Mouse (Mus musculus) hematopoietic stem cell, adult 5-6 weeks (primary cell): ENCODE results near the gene Vegfd. TPM values are rescaled to one million over a fixed set of nuclear protein-coding genes. Genes with fewer than 3 reads are reported as not detected.

Experiments
- ATAC-seq, 2 experiments: fragments of 125-278 bp in 1 of 2; replicated peaks in 1 of 2; 2 replicates each; pipeline ENCODE4 v1.8.0; 2016 to 2017; ENCODE audit warnings: inconsistent platforms in 2 of 2, mild to moderate bottlenecking in 2 of 2, moderate number of reproducible peaks in 2 of 2, low read depth in 1 of 2, moderate TSS enrichment in 1 of 2; ENCODE audit not compliant: low FRiP score in 2 of 2, poor library complexity in 2 of 2, severe bottlenecking in 2 of 2, insufficient read depth in 1 of 2, low TSS enrichment in 1 of 2
- total RNA-seq: library from RNA; stranded (forward); fragments of 172-1452, 232-1000 nt; gene quantifications from 2 replicates; pipeline ENCODE4 v1.2.3, GENCODE M21; 2017

Vegfd gene
- total RNA-seq, 1 experiment from 2014 or later, result not detected

DNA sequence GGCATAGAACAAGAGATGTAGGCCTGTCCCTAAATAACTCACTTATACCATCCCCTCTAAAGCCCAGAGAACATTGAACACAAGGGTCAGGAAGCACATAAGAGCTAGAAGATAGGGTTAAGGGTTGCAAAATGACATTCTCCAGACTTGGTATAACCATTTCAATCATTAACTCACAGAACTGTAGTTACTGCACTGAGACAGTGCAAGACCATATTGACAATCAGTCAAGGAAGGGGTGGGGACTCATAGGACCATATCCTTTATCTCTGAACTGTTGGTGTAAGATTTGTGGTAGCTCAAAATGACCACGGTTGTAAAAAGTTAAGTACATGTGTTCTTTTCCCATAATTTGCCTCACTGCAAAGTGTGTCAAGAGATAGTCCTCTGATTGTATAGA lies 37.4 kb downstream of the Vegfd start:
- no peak for ATAC-seq

DNA sequence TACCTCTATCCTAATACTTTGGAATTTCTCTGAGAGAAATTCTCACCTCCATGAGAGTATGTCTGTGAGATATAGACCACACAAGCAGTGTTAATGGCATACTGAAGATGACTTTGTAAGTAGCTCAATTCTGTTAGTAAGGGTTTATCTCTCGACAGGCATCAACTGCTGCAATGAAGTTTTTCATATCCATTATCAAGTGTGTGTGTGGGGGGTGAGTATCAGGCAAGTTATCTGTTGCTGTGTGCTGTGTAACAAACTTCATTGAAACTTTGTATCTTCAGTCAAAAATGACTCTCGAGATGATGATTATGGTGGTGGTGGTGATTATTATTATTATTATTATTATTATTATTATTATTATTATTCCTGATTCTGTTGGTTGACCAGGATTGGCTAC lies 43.6 kb downstream of the Vegfd start:
- ATAC-seq, result no peak

DNA sequence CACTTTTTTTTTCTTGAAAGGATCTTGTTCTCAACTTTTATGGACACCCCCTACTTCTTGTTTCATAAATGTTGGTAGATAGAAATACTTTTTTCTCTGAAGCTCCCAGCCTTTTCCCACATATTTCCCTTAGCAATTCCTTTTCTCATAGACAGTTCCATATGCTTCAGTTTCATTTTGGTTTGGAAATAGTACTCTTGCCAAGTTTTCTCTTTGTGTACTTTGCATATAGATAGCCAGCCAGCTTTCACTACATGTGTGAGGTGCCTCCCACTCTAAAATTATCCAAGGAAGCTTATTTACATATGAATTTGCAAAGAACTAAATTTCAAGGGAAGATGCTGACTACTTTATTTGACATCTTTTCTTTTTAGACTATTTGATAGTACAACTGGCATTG lies 44.8 kb downstream of the Vegfd start:
- ATAC-seq, result no peak

DNA sequence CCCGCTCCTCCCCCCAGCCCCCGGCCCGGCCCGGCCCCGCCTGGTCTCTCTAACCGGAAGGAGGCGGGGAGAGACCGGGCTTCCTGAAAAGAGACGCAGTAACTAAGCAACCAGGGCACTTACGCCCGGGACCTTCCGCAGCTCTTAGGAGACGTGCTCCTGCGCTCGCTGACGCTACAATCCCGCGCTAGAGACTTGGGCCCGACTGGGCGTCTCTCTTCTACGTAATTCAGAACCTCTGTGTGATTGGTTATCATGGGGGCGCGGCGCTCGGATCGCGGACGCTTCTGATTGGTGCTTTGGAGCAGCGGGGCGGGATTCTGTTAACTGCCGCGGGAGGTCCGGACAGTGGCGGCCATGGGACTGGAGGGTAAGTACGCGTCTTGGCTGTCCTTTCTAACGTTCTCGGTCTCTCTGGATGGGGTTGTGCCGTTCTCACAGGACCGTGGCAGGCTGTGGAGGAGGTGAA lies 46.3 kb downstream of the Vegfd start, which contains the start of gene Piga:
Gene Piga (plus strand): TSS at position 317 of the 469 bp plus-strand sequence.
- ATAC-seq, result peak; percentile 98 to 100

DNA sequence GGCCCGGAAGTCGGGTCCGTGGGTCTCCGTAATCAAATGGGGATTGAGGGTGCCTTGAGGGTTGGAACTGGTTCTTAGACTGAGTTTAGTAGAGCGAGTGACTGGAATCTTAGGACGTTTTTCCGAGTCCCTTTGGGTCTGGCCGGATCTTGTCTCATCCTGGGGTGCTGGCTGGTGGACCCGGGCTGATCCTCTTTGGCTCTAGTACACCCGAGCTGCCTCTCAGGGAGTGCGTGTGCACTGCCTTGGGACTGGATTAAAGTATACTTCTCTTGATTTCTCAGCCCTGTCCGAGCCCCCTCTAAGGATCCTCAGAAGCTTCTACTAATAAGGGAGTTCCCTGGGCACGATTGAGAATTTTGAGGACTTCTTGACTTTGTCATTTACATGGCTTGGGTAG lies 46.8 kb downstream of the Vegfd start:
- peak in 1 of 2 experiments; percentile 8; a peak in 3 of 4 replicates for ATAC-seq

DNA sequence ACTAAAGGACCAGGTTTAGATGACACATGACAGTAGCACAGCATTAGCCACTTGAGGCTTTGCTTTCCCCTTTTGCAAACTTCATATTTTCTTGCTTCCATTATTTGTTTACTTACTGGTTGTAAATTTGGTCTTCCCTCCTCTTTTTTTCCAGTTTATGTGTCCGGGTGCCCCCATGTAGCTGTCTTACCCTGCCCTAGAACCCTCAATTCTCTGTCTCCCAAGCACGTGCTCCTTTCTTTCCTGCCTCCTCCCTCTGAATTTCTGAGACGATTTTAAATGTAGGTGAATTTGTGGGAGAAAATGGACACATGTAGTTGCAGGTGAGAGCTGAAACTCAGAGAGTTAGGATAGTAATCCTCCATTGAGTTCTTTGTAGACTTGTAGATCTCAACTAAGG lies 47.3 kb downstream of the Vegfd start:
- ATAC-seq, result no peak

DNA sequence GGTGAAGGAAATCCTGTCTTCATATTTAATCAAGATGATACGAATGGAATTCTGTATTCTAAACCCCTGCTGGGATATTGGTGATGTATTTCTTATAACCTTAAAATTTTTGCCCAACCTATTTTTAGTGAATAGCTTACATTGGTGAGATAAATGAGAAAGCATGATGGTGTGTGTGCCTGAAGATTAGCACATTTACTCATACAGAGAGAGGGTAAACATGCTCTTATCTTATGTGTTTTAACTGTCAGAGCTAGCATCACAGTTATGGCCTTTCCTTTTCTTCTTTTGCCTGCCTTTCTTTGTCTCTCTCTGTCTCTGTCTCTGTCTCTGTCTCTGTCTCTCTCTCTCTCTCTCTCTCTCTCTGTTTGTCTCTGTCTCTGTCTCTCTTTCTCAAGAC lies 51.6 kb downstream of the Vegfd start:
- no peak for ATAC-seq

DNA sequence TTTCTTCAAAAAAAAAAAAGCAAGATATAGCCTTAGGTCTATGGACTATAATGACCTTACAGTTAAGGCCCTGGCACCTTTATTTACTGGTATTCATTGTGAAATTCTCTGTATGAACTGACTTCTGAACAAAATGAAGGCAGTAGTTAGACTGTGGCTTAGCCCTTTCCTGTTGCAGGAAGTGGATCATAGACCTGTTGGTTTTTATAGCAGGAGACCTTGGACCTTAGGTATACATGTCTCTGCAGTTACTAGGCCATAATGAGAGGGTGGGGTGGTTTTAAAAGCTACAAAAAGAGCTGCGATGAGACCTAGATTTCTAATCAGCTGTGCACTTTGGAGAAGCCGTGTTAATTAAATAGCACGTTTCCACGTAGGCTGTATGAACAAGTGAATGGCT lies 54.1 kb downstream of the Vegfd start:
- ATAC-seq, result peak; percentile 78 to 85; a peak in 3 of 4 replicates

DNA sequence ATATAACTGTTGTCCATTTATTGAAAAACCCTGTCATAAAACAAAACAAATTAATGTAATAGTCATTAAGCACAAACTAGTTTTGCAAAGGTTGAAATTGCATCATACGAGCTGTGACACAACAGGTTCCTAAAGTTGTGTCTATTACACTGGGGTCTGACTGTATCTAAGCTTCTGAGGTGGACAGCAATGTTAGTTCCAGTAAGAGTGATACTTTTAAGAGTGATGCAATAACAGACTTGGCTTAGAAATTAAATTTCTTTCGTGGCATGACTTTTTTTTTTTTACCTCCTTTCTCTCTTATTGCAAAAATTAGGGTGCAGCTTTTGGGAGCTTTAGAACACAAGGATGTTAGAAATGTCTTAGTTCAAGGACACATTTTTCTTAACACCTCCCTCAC lies 55.0 kb downstream of the Vegfd start:
- ATAC-seq, result no peak

DNA sequence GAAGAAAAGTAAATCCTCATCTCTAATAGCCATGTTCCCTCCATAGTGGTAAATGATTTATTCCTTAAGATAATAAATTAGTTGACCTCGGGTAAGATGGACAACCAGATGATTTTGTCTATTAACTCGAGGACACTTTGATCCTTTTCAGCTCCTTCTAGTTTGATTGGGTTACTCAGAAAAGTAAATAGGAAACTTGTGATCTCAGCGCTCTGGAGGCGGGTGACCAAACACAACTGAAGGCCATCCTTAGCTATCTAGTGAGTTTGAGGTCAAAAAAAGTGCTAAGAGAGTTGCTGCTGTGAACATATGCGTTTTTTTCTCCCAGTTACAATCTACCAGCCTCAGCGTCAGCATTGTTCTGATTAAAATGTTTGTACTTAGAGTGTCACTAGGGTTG lies 57.4 kb downstream of the Vegfd start:
- ATAC-seq, result no peak

DNA sequence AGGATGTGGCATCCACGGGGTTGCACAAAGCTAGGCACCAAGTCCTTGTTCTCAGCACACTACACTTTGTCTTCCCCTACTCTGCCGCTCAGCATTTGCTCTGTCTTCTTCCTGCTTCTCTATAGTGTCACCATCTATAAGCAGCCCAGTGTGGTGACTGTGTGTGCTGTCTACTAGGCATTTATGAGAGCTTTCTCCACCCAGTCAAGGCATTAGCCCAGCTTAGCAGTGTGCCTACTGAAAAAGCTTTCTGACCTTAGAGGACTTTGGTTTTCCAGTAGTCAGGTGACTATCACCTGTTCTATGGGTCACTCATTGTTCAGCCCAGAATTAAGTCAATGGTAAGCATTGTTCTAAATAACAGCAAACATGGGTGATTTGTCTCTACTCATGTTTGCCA lies 58.0 kb downstream of the Vegfd start:
- ATAC-seq, result no peak

DNA sequence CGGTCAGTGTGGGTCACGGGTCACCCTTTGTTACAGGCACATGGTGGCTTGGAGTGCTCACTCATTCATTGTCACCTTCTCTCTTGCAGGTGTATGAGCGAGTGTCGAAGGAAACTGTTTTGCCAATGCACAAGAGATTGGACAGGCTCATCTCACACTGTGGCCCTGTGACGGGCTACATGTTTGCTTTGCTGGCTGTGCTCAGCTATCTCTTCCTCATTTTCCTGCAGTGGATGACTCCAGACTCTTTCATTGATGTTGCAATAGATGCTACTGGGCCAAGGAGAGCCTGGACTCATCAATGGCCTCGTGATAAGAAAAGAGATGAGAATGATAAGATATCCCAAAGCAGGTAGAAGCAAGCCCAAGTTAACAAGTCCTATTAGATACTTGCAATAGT lies 58.4 kb downstream of the Vegfd start:
- no peak for ATAC-seq

DNA sequence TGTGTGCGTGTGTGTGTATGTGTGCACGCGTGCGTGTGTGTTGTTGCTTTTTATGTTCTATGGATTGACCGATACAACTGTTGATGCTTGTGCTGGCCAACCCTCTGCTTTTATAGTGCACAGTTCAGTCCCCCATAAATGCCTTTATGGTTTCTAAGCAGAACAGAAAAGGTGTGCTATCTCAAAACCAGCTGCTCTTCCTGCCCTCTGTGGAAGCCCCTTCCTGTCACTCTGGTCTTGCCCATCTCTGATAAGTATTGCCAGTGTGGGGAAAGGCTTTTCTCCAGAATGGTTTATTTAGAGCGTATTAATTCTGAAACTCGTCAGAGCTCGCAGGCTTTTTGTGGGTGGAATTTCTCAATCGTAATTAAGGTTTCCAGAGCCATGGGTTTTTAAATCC lies 59.5 kb downstream of the Vegfd start:
- no peak for ATAC-seq

DNA sequence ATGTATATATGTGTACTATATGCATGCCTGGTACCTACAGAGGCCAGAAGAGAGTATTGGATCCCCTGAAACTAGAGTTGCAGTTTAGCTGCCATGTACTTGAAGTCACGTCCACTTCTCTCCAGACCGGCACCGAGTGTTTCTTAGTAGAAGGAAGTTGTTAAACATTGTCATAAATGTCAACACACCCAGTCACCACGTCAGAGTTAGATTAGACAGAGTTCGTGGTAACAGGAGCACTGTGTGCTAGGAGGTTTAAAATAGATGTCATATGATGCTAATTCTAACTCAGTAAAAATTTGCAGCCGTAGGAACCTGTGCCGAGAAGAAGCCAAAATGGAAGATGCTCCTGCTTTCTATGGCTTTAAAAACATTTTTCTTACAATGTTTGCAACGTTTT lies 63.5 kb downstream of the Vegfd start, which contains the start of gene Asb11:
Gene Asb11 (plus strand): TSS at position 286 of the 400 bp plus-strand sequence.
- ATAC-seq, result peak; percentile 22 to 45; a peak in 2 of 4 replicates

DNA sequence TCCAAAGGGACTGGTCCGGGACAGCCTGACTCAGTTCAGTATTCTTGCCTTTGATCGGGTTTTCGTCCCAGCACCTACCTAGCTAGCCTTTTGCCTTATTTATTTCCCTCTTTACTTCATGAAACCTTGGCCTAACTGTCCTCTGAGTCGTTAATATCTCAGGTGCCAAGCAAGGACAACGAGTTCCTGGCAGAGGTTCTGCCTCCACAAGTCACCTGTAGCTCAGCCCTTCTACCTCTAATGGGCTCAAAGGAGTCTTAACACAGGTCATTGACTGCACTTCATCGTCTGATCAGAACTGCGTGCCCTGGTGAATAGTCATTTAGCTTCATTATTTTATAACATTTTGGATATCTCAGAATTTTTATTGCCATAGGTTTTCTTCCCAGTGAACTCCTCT lies 66.3 kb downstream of the Vegfd start:
- no peak for ATAC-seq

DNA sequence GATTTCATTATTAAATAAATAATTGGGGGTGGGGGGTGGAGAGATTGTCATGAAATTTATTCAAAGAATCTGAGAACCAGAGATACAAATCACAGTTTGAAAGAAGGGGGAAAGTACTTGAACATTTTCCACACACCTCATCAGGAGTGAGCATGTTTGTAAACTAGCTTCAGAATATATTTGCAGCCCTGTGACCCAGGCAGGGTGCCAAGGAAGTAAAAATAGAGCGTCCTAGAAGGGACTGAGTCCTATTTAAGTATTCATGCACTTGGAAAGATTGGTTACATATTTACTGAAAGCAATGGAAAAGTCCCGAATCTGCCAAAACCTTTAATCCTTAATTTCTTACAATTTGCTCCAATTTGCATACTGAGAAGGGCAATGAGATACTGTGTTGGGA lies 67.0 kb downstream of the Vegfd start:
- ATAC-seq, result no peak

DNA sequence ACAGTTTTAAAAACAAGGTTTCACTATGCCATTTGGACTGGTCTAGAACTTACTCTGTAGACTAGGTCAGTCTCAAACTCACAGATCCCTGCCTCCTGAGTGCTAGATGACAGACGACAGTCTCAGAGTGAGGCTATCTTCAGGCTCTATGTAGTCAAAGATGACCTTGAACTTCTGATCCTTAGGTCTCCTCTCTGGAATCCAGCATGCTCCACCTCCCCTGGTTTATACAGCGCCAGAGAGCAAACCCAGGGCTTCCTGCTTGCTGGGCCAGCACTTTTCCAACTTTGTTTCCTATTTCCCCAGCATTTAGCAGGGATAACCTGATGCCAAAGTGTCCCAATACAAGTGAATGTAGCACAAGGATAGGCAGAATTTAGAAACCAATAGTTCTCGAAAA lies 67.5 kb downstream of the Vegfd start:
- no peak for ATAC-seq

DNA sequence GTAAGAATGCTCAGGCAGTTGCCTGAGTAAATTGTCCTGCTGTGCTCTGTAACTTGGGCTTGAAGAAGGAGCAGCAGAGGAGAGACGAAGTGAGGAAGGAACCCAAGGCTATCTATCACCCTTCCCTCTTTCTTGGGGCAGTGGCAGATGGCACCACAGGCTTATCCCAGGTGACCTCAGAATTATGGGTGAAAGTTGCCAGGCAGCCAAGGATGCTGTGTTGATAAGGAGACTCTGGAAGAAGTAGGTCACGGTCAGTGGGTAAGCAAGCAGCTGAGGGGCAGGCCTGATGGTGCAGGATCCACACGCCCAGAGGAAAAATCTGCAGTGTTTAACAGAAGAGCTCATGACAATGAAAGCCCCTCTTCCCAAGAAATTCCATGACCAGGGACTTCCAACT lies 68.1 kb downstream of the Vegfd start:
- ATAC-seq, result no peak

DNA sequence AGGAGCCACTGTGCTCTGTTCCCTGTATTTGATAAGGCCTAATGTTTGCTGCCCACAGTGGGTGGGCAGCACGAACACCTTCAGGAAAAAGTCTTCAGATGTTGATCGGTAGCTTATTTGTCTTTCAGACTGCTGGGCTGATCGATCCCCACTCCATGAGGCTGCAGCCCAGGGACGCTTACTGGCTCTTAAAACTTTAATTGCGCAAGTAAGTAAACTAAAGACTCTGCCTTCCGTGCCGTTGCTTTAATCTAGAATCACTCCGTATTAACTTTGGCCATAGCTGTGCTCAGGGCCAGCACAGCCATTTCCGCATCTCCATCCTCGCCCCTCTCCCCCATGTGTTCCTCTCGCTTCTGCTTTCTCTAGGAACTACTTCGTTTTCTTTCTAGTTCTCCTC lies 72.4 kb downstream of the Vegfd start:
- no peak for ATAC-seq

DNA sequence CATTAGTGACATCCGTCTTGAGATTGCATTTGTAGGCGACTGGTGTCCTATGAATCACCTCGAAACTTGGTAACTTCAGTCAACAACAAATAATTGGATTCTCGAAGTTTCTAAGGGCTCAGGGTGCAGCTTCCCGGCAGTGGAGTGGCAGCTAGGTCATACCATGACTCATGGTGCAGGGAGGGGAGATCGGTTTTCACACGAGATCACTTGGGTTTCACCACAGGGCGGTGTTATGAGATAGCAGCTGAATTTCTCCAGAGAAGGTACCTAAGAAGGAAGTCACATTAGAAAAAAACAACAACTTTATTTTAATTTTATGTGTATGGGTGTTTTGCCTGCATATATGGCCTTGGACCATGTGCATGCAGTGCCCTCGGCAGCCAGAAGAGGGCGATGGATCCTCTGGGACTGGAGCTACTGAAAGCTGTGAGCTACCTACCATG lies 73.0 kb downstream of the Vegfd start:
- no peak for ATAC-seq
